Mouse (Mus musculus) heart, postnatal 0 days (tissue): ENCODE results near the gene Atf7ip2. TPM values are rescaled to one million over a fixed set of nuclear protein-coding genes. Genes with fewer than 3 reads are reported as not detected.
A peak's percentile ranks its signal among the peaks of the same experiment; 100 is the strongest.

Experiments
- ATAC-seq: fragments of 200-750 bp; cut with Nextera tagmentation; 2 replicates; pipeline ENCODE4 v1.8.0; 2017; ENCODE audit warnings: low read depth, moderate number of reproducible peaks, moderate library complexity; ENCODE audit not compliant: insufficient read depth
- DNase-seq: peaks from one replicate; pipeline ENCODE4 v3.0.0-alpha.2; 2016; ENCODE audit warnings: low spot score
- H3K27ac ChIP-seq: fragments of 300-500 bp; sonication (generic); 2 replicates; pipeline ENCODE4 v1.5.1; 2014; ENCODE audit warnings: low read depth, mild to moderate bottlenecking
- H3K27me3 ChIP-seq: fragments of 300-500 bp; sonication (generic); 2 replicates; pipeline ENCODE4 v1.6.1; 2014; ENCODE audit warnings: low read length, mixed read lengths; ENCODE audit not compliant: control insufficient read depth, insufficient read depth
- H3K36me3 ChIP-seq: fragments of 300-500 bp; sonication (generic); replicated peaks from 2 replicates; pipeline ENCODE4 v1.6.1; 2014; ENCODE audit warnings: low read length, mixed read lengths; ENCODE audit not compliant: control insufficient read depth, insufficient read depth
- H3K4me1 ChIP-seq: fragments of 300-500 bp; sonication (generic); 2 replicates; pipeline ENCODE4 v1.6.1; 2014; ENCODE audit warnings: antibody characterized with exemption; ENCODE audit not compliant: control insufficient read depth, insufficient read depth
- H3K4me2 ChIP-seq: fragments of 300-500 bp; sonication (generic); 2 replicates; pipeline ENCODE4 v1.6.1; 2014; ENCODE audit warnings: low read depth, mild to moderate bottlenecking, low read length, moderate library complexity
- H3K4me3 ChIP-seq: fragments of 300-500 bp; sonication (generic); 2 replicates; pipeline ENCODE4 v1.5.1; 2014; ENCODE audit warnings: low read depth, low read length
- H3K9ac ChIP-seq: fragments of 300-500 bp; sonication (generic); replicated peaks from 2 replicates; pipeline ENCODE4 v1.6.1; 2014; ENCODE audit warnings: low read depth, low read length, mixed read lengths
- H3K9me3 ChIP-seq: fragments of 300-500 bp; sonication (generic); replicated peaks from 2 replicates; pipeline ENCODE4 v1.6.1; 2016; ENCODE audit warnings: low read length; ENCODE audit not compliant: control insufficient read depth
- CTCF ChIP-seq: IDR thresholded peaks from 2 replicates; pipeline ENCODE4 v1.5.1; 2016; ENCODE audit warnings: antibody characterized with exemption, control low read depth, low read depth
- EP300 ChIP-seq: IDR thresholded peaks from 2 replicates; pipeline ENCODE4 v1.6.1; 2016; ENCODE audit warnings: antibody characterized with exemption, low read depth
- WGBS: fragments of 180-500 bp; shearing (Covaris S2); extraction: QIAGEN DNeasy Blood & Tissue Kit; methylation state at CpG from one replicate; pipeline ENCODE4 v1.1.7; 2014; 5-methylcytosine and 5-hydroxymethylcytosine counted together
- polyA plus RNA-seq: library from polyadenylated mRNA; unstranded; fragments of >200 nt; fragmentation: Nextera tagmentation; extraction: Ambion mirVana; gene quantifications from 2 replicates; pipeline ENCODE4 v1.2.1, GENCODE M21; 2015
- total RNA-seq: library from RNA; depleted of rRNA; stranded (reverse); fragments of >200 nt; gene quantifications from 2 replicates; pipeline ENCODE4 v1.2.3, GENCODE M21; 2014; ENCODE audit warnings: low replicate concordance; rRNA removed

The Atf7ip2 gene
- total RNA-seq (not detected in 2 replicates), polyA plus RNA-seq (0.10 TPM in 2 replicates)

GRCm38 (mm10) chr16:10192679-10193506 is at the start of gene Atf7ip2:
Atf7ip2 (plus strand) TSS chr16:10192712.
- Histone ChIP-seq H3K9ac (peak within 1 kb of the TSS; percentile 23; the same call in 1 of the 2 replicates), H3K4me1 (peaks cover 6% of the 10 kb centered on the region; the same call in 1 of the 2 replicates), H3K4me2 (peak within 1 kb of the TSS; percentile 97), H3K27ac (no peak within 1 kb of the TSS), H3K9me3 (no peaks in the 10 kb centered on the region), H3K27me3 (peaks cover 6% of the 10 kb centered on the region; the same call in 1 of the 2 replicates), H3K4me3 (peak within 1 kb of the TSS; percentile 54), H3K36me3 (no peaks in the 10 kb centered on the region)
- peak; percentile 76 for DNase-seq
- peak; percentile 97 for ATAC-seq
- 2% methylated on average over 63 of the region's 63 CpGs for WGBS
- TF ChIP-seq EP300 (no peak), CTCF (no peak)

GRCm38 (mm10) chr16:10143166-10143565 is 49.3 kb upstream of the Atf7ip2 start:
- Histone ChIP-seq H3K4me2 (no peak overlapping the region), H3K9ac (no peak overlapping the region), H3K4me3 (no peak overlapping the region), H3K27me3 (no peaks in the 10 kb centered on the region), H3K27ac (no peak overlapping the region), H3K36me3 (no peaks in the 10 kb centered on the region), H3K9me3 (no peaks in the 10 kb centered on the region), H3K4me1 (no peaks in the 10 kb centered on the region)
- TF ChIP-seq EP300 = no peak
- TF ChIP-seq CTCF = no peak
- no peak for ATAC-seq
- DNase-seq = no peak
- 32% methylated on average over 2 of the region's 2 CpGs for WGBS

GRCm38 (mm10) chr16:10147401-10147800 is 45.1 kb upstream of the Atf7ip2 start:
- 82% methylated on average over 5 of the region's 5 CpGs for WGBS
- Histone ChIP-seq H3K36me3 (no peaks in the 10 kb centered on the region), H3K4me3 (no peak overlapping the region), H3K27ac (no peak overlapping the region), H3K9me3 (no peaks in the 10 kb centered on the region), H3K27me3 (no peaks in the 10 kb centered on the region), H3K4me2 (no peak overlapping the region), H3K4me1 (no peaks in the 10 kb centered on the region), H3K9ac (no peak overlapping the region)
- ATAC-seq = no peak
- TF ChIP-seq EP300 (no peak), CTCF (no peak)
- DNase-seq = no peak

GRCm38 (mm10) chr16:10169123-10169905 is 23.2 kb upstream of the Atf7ip2 start:
- Histone ChIP-seq H3K4me1 (no peaks in the 10 kb centered on the region), H3K36me3 (no peaks in the 10 kb centered on the region), H3K4me3 (no peak overlapping the region), H3K4me2 (no peak overlapping the region), H3K27me3 (no peaks in the 10 kb centered on the region), H3K9me3 (no peaks in the 10 kb centered on the region), H3K9ac (no peak overlapping the region), H3K27ac (no peak overlapping the region)
- DNase-seq (no peak), ATAC-seq (no peak)
- TF ChIP-seq EP300 = no peak
- WGBS = 79% methylated on average over 8 of the region's 8 CpGs

GRCm38 (mm10) chr16:10170005-10170404 is 22.5 kb upstream of the Atf7ip2 start, which contains the start of gene Rpl39l:
Rpl39l (plus strand) TSS chr16:10170226.
- Histone ChIP-seq H3K9me3 (no peaks in the 10 kb centered on the region), H3K36me3 (no peaks in the 10 kb centered on the region), H3K4me3 (no peak within 1 kb of the TSS), H3K4me2 (no peak within 1 kb of the TSS), H3K27me3 (no peaks in the 10 kb centered on the region), H3K4me1 (no peaks in the 10 kb centered on the region), H3K9ac (no peak within 1 kb of the TSS), H3K27ac (no peak within 1 kb of the TSS)
- no peak for TF ChIP-seq CTCF
- no peak for TF ChIP-seq EP300
- WGBS = 81% methylated on average over 22 of the region's 22 CpGs
- ATAC-seq (no peak), DNase-seq (no peak)
